Mouse (Mus musculus) liver, embryonic 11.5 days (tissue): ENCODE data around the gene M6pr. TPM values are rescaled to one million over a fixed set of nuclear protein-coding genes. Genes with fewer than 3 reads are reported as not detected.
"Not testable (repeated sequence)": the region's sequence is repeated elsewhere in the genome, so short reads cannot be mapped to it uniquely, and the experiment has no call there.

Source experiments
- ATAC-seq: fragments of 200-750 bp; cut with Nextera tagmentation; replicated peaks from 2 replicates; pipeline ENCODE4 v1.8.0; 2017; ENCODE audit warnings: moderate number of reproducible peaks, mild to moderate bottlenecking, moderate TSS enrichment, moderate library complexity; ENCODE audit not compliant: low FRiP score
- DNase-seq: peaks from one replicate; pipeline ENCODE4 v3.0.0-alpha.2; 2017; ENCODE audit warnings: low spot score
- H3K27ac ChIP-seq: fragments of 300-500 bp; sonication (generic); 2 replicates; pipeline ENCODE4 v1.5.1; 2014; ENCODE audit warnings: mild to moderate bottlenecking, low read depth, low read length, control low read depth
- H3K27me3 ChIP-seq: fragments of 300-500 bp; sonication (generic); replicated peaks from 2 replicates; pipeline ENCODE4 v1.6.1; 2014; ENCODE audit warnings: low read length, mixed read lengths; ENCODE audit not compliant: control insufficient read depth, insufficient read depth
- H3K36me3 ChIP-seq: fragments of 300-500 bp; sonication (generic); 2 replicates; pipeline ENCODE4 v1.6.1; 2014; ENCODE audit warnings: mild to moderate bottlenecking, low read length, moderate library complexity, mixed read lengths; ENCODE audit not compliant: control insufficient read depth, insufficient read depth
- H3K4me1 ChIP-seq: fragments of 300-500 bp; sonication (generic); replicated peaks from 2 replicates; pipeline ENCODE4 v1.6.1; 2014; ENCODE audit warnings: low read length, mixed read lengths; ENCODE audit not compliant: control insufficient read depth, insufficient read depth
- H3K4me2 ChIP-seq: fragments of 300-500 bp; sonication (generic); 2 replicates; pipeline ENCODE4 v1.6.1; 2014; ENCODE audit warnings: mild to moderate bottlenecking, control low read depth, moderate library complexity
- H3K4me3 ChIP-seq: fragments of 300-500 bp; sonication (generic); 2 replicates; pipeline ENCODE4 v1.5.1; 2014; ENCODE audit warnings: low read depth, low read length, control low read depth
- H3K9ac ChIP-seq: fragments of 300-500 bp; sonication (generic); 2 replicates; pipeline ENCODE4 v1.6.1; 2014; ENCODE audit warnings: low read depth, low read length, control low read depth
- H3K9me3 ChIP-seq: fragments of 300-500 bp; sonication (generic); 2 replicates; pipeline ENCODE4 v1.6.1; 2016; ENCODE audit warnings: low read length, inconsistent platforms, mixed read lengths; ENCODE audit not compliant: control insufficient read depth
- WGBS: fragments of 180-500 bp; shearing (Covaris S2); extraction: QIAGEN DNeasy Blood & Tissue Kit; methylation state at CpG from one replicate; pipeline ENCODE4 v1.1.7; 2014; 5-methylcytosine and 5-hydroxymethylcytosine counted together
- polyA plus RNA-seq: library from polyadenylated mRNA; unstranded; fragments of >200 nt; fragmentation: Nextera tagmentation; extraction: Ambion mirVana; gene quantifications from 2 replicates; pipeline ENCODE4 v1.2.1, GENCODE M21; 2014

Gene M6pr
- polyA plus RNA-seq, 1 experiment from 2014 or later = 154 TPM

GRCm38 (mm10) chr6:122341038-122341810 is 32.7 kb downstream of the M6pr start:
- Histone ChIP-seq H3K27me3 (no peaks in the 10 kb centered on the region), H3K4me1 (peaks cover 26% of the 10 kb centered on the region), H3K4me3 (no peak overlapping the region), H3K9ac (no peak overlapping the region), H3K27ac (no peak overlapping the region), H3K36me3 (no peaks in the 10 kb centered on the region), H3K9me3 (no peaks in the 10 kb centered on the region), H3K4me2 (no peak overlapping the region; the same call in 1 of the 2 replicates)
- DNase-seq (no peak), ATAC-seq (no peak)
- WGBS = 63% methylated on average over 7 of the region's 7 CpGs

GRCm38 (mm10) chr6:122342125-122342524 is 33.6 kb downstream of the M6pr start:
- Histone ChIP-seq H3K4me3 (no peak overlapping the region), H3K27me3 (no peaks in the 10 kb centered on the region), H3K4me1 (peaks cover 26% of the 10 kb centered on the region), H3K27ac (no peak overlapping the region), H3K36me3 (no peaks in the 10 kb centered on the region), H3K4me2 (no peak overlapping the region), H3K9me3 (no peaks in the 10 kb centered on the region), H3K9ac (no peak overlapping the region)
- 36% methylated on average over 5 of the region's 5 CpGs for WGBS
- DNase-seq (no peak), ATAC-seq (no peak)

- H3K4me3 ChIP-seq = no peak overlapping the region
- H3K27ac ChIP-seq = no peak overlapping the region
- peaks cover 21% of the 10 kb centered on the region for H3K4me1 ChIP-seq
- WGBS = 20% methylated on average over 10 of the region's 10 CpGs
- no peaks in the 10 kb centered on the region for H3K27me3 ChIP-seq
- no peaks in the 10 kb centered on the region for H3K9me3 ChIP-seq
- no peak for DNase-seq
- H3K9ac ChIP-seq = no peak overlapping the region
- no peaks in the 10 kb centered on the region for H3K36me3 ChIP-seq
- H3K4me2 ChIP-seq = peak overlapping the region; percentile 36
- ATAC-seq = peak; percentile 19; the same call in 1 of the 2 replicates
Measured at GRCm38 (mm10) chr6:122343719-122344118, 35.2 kb downstream of the M6pr start.

GRCm38 (mm10) chr6:122344386-122345116 is 36.0 kb downstream of the M6pr start:
- Histone ChIP-seq H3K36me3 (no peaks in the 10 kb centered on the region), H3K9me3 (no peaks in the 10 kb centered on the region), H3K9ac (no peak overlapping the region), H3K27me3 (no peaks in the 10 kb centered on the region), H3K27ac (no peak overlapping the region), H3K4me3 (no peak overlapping the region), H3K4me2 (no peak overlapping the region), H3K4me1 (peaks cover 21% of the 10 kb centered on the region)
- WGBS = 51% methylated on average over 9 of the region's 9 CpGs
- DNase-seq = no peak
- no peak for ATAC-seq

- Histone ChIP-seq H3K27ac (no peak overlapping the region), H3K9me3 (no peaks in the 10 kb centered on the region), H3K27me3 (no peaks in the 10 kb centered on the region), H3K9ac (no peak overlapping the region), H3K4me3 (no peak overlapping the region), H3K4me1 (peaks cover 18% of the 10 kb centered on the region), H3K36me3 (no peaks in the 10 kb centered on the region), H3K4me2 (no peak overlapping the region)
- WGBS = 56% methylated on average over 6 of the region's 6 CpGs
- no peak for ATAC-seq
- DNase-seq = no peak
Measured at GRCm38 (mm10) chr6:122345731-122346130, 37.2 kb downstream of the M6pr start.

GRCm38 (mm10) chr6:122346399-122346798 is 37.9 kb downstream of the M6pr start:
- Histone ChIP-seq H3K27me3 (no peaks in the 10 kb centered on the region), H3K27ac (no peak overlapping the region), H3K4me1 (peaks cover 18% of the 10 kb centered on the region), H3K4me3 (no peak overlapping the region), H3K4me2 (no peak overlapping the region), H3K36me3 (no peaks in the 10 kb centered on the region), H3K9ac (no peak overlapping the region), H3K9me3 (no peaks in the 10 kb centered on the region)
- ATAC-seq (no peak), DNase-seq (no peak)
- WGBS = 88% methylated on average over 6 of the region's 7 CpGs

- not testable (repeated sequence) for H3K36me3 ChIP-seq, H3K4me2 ChIP-seq, DNase-seq, H3K27me3 ChIP-seq, H3K9me3 ChIP-seq, ATAC-seq, H3K9ac ChIP-seq, H3K27ac ChIP-seq, H3K4me3 ChIP-seq
- WGBS = 63% methylated on average over 1 of the region's 1 CpGs
- H3K4me1 ChIP-seq = peaks cover 18% of the 10 kb centered on the region
Measured at GRCm38 (mm10) chr6:122347326-122347725, 38.8 kb downstream of the M6pr start.

- Histone ChIP-seq H3K27me3 (no peaks in the 10 kb centered on the region), H3K27ac (no peak overlapping the region), H3K4me1 (no peaks in the 10 kb centered on the region), H3K4me2 (no peak overlapping the region), H3K4me3 (no peak overlapping the region), H3K9me3 (no peaks in the 10 kb centered on the region), H3K36me3 (no peaks in the 10 kb centered on the region), H3K9ac (no peak overlapping the region)
- DNase-seq = no peak
- 49% methylated on average over 9 of the region's 9 CpGs for WGBS
- no peak for ATAC-seq
Measured at GRCm38 (mm10) chr6:122355909-122356308, 47.4 kb downstream of the M6pr start.
